Mouse (Mus musculus) embryonic facial prominence, embryonic 10.5 days (tissue): ENCODE measurements around the gene Pygb. TPM values are rescaled to one million over a fixed set of nuclear protein-coding genes. Genes with fewer than 3 reads are reported as not detected.

Experiments
- DNase-seq: peaks from one replicate; pipeline ENCODE4 v3.0.0-alpha.2; 2017; ENCODE audit warnings: low spot score
- H3K27ac ChIP-seq: fragments of 300-500 bp; sonication (generic); replicated peaks from 2 replicates; pipeline ENCODE4 v1.5.1; 2016; ENCODE audit warnings: mild to moderate bottlenecking
- H3K27me3 ChIP-seq: fragments of 300-500 bp; sonication (generic); replicated peaks from 2 replicates; pipeline ENCODE4 v1.6.1; 2016; ENCODE audit warnings: low read depth, mild to moderate bottlenecking; ENCODE audit not compliant: poor library complexity, severe bottlenecking
- H3K36me3 ChIP-seq: fragments of 300-500 bp; sonication (generic); replicated peaks from 2 replicates; pipeline ENCODE4 v1.6.1; 2016; ENCODE audit warnings: mild to moderate bottlenecking, moderate library complexity
- H3K4me1 ChIP-seq: fragments of 300-500 bp; sonication (generic); 2 replicates; pipeline ENCODE4 v1.6.1; 2016
- H3K4me3 ChIP-seq: fragments of 300-500 bp; sonication (generic); 2 replicates; pipeline ENCODE4 v1.5.1; 2016; ENCODE audit warnings: mild to moderate bottlenecking, moderate library complexity
- H3K9me3 ChIP-seq: fragments of 300-500 bp; sonication (generic); 2 replicates; pipeline ENCODE4 v1.6.1; 2016; ENCODE audit warnings: mild to moderate bottlenecking
- WGBS: fragments of 180-500 bp; shearing (Covaris S2); methylation state at CpG from one replicate; pipeline ENCODE4 v1.1.7; 2016; 5-methylcytosine and 5-hydroxymethylcytosine counted together
- polyA plus RNA-seq: library from polyadenylated mRNA; unstranded; fragments of >200 nt; fragmentation: Nextera tagmentation; extraction: Ambion mirVana; gene quantifications from 2 replicates; pipeline ENCODE4 v1.2.1, GENCODE M21; 2016

Pygb gene
- polyA plus RNA-seq, 1 experiment from 2014 or later, result 66.3 TPM

DNA sequence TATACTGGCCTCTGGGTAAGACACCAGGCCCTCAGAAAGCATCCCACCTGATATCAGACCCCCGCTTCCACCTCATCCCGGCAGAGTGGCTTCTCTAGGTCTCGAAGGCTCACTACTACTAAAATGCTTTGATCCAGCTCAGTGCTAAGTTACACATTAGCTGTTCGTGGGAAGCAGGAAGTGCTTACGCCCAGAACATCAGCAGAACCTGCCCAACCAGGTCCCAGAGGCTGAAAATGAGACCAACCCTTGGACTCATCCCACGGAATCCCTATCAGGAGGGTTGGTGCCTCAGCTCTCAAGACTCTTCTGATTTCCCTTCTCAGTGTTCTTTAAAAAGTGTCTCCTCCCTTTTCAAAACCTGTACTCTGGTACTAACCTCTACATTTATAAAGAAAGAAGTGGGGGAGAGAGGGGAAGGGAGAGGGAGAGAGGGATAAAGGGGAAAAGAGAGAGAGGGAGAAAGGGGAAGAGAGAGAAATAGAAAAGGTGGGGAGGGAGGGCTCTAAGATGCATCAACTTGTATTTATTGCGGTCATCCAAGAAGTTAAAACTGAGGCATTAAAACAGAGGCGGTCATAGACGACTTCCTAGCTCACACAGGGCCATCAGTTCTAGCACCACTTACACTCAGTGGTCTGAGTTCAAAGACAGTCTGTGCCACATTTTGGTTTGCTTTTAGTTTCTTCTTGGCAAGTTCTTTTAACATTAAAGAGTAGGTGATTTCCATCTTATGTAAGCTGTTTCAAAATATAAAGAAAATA is 72.4 kb downstream of the Pygb start:
- Histone ChIP-seq H3K36me3 (no peaks in the 10 kb centered on the region), H3K4me1 (no peaks in the 10 kb centered on the region), H3K27ac (no peak overlapping the region), H3K9me3 (no peaks in the 10 kb centered on the region), H3K4me3 (no peak overlapping the region), H3K27me3 (no peaks in the 10 kb centered on the region)
- DNase-seq, result peak; percentile 3
- 86% methylated on average over 9 of the region's 9 CpGs for WGBS

DNA sequence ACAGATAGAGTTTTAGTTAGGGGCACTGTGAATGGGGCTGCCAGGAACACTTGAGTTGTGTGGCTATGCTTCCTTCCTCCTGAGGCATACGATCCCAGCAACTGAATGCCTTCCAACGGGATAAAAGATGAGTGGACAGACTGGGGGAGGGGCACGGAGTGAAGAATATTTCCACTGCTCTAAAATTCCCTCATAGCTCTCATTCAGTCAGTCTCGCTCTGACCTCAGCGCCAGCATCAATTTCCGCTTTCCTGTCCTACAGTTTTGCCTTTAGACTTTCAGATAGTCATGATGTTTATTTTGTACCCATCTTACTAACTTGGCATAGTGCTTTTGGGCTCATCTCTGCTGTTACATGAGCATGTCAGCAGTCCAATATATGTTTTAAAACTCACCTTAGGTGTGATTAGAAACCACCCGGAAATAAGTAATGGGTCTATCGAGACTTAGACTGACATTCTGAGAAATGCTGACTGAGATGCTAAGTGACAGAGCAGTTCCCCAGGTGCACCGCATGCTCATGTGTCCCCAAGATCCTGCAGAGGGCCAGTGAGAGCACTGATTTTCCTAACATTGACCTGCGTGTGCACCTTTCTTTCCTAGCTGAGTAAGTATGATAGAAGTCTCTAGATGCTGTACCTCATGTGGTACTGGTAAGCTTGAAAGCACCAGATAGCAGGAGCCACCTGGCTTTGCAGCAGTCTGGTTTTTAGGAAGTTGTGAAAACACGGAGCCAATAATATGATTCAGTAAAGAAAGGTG is 73.4 kb downstream of the Pygb start:
- DNase-seq, result peak; percentile 5
- H3K27me3 ChIP-seq, result no peaks in the 10 kb centered on the region
- no peaks in the 10 kb centered on the region for H3K36me3 ChIP-seq
- H3K4me3 ChIP-seq, result no peak overlapping the region
- no peaks in the 10 kb centered on the region for H3K4me1 ChIP-seq
- no peak overlapping the region for H3K27ac ChIP-seq
- 81% methylated on average over 11 of the region's 11 CpGs for WGBS
- no peaks in the 10 kb centered on the region for H3K9me3 ChIP-seq

DNA sequence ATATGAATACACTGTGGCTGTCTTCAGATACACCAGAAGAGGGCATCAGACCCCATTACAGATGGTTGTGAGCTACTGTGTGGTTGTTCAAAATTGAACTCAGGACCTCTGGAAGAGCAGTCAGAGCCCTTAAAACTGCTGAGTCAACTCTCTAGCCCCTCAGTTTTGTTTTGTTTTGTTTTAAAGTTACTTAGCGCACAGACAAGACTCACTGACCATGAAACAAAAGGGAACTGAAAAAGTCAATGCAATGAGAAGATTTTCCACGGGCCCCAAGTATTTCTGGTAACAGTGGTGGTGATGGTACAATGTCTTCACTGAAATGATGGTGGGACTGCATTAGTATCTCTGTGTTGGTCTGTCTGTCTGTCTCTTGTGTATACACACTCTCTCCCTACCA is 74.6 kb downstream of the Pygb start:
- no peak overlapping the region for H3K4me3 ChIP-seq
- no peak overlapping the region for H3K27ac ChIP-seq
- H3K27me3 ChIP-seq, result no peaks in the 10 kb centered on the region
- no peaks in the 10 kb centered on the region for H3K36me3 ChIP-seq
- WGBS, result 93% methylated on average over 2 of the region's 2 CpGs
- H3K9me3 ChIP-seq, result peaks cover 5% of the 10 kb centered on the region; the same call in 1 of the 2 replicates
- DNase-seq, result no peak
- H3K4me1 ChIP-seq, result no peaks in the 10 kb centered on the region

DNA sequence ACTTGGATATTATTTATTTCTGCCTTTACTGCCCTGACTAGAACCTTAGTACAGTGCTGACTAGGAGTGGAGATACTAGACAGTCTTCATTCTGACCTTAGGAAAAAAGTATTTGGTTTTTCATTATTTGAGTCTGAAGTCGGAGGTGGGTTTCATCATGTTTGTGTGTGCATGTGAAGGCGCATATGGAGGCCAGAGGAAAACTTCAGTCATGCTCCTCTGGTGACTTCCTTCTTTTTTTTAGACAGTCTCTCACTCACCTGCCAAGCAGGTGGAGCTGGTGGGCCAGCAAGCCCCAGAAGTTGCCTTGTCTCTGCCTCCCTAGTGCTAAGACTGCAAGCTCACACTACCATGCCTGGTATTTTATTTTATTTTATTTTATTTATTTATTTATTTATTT is 80.5 kb downstream of the Pygb start:
- Histone ChIP-seq H3K4me1 (no peaks in the 10 kb centered on the region), H3K9me3 (peaks cover 5% of the 10 kb centered on the region; the same call in 1 of the 2 replicates), H3K36me3 (no peaks in the 10 kb centered on the region), H3K27me3 (no peaks in the 10 kb centered on the region), H3K27ac (no peak overlapping the region), H3K4me3 (no peak overlapping the region)
- no peak for DNase-seq
- WGBS, result 93% methylated on average over 2 of the region's 2 CpGs

DNA sequence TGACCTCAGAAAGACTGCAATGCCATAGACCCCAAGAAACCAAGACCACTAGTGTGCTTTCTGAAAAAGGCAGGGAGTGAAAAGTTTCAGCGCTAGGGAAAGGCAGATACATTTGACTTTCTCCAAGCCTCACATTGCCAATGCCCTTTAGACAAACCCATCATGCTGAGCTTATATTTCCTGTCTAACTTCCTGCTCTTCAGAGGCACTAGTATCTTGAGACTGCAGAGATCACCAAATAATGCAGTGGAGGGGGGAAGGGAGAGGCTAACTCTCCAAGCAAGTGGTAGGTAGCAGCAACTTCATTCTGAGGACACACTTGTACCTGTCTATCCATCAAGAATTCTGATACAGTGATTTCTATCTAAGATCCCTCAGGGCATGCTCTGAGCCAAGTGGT is 82.9 kb downstream of the Pygb start:
- DNase-seq, result no peak
- Histone ChIP-seq H3K4me3 (no peak overlapping the region), H3K9me3 (peaks cover 5% of the 10 kb centered on the region; the same call in 1 of the 2 replicates), H3K27ac (no peak overlapping the region), H3K27me3 (no peaks in the 10 kb centered on the region), H3K36me3 (no peaks in the 10 kb centered on the region), H3K4me1 (no peaks in the 10 kb centered on the region)
- 90% methylated on average over 1 of the region's 1 CpGs for WGBS

DNA sequence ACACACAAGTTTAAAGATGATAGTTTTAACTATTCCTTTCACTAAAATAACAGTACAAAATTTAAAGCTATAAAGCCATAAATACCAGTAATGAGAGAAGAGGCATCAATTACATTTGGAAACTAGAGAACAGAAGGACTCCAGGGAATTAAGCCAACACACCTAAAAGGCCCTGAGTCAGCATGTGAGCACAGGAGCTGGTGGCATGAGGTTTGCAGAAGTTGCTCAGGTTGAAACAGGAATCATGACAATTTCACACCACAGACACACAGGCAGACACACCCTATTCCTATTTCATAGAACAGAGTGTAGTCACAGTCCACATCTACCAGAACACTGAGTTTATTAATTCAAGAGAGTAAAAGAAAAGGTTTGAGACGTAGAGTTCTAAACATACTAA is 88.0 kb downstream of the Pygb start:
- Histone ChIP-seq H3K4me1 (no peaks in the 10 kb centered on the region), H3K4me3 (no peak overlapping the region), H3K27ac (no peak overlapping the region), H3K9me3 (no peaks in the 10 kb centered on the region), H3K27me3 (no peaks in the 10 kb centered on the region), H3K36me3 (peaks cover 7% of the 10 kb centered on the region)
- WGBS, result 87% methylated on average over 1 of the region's 1 CpGs
- DNase-seq, result no peak

DNA sequence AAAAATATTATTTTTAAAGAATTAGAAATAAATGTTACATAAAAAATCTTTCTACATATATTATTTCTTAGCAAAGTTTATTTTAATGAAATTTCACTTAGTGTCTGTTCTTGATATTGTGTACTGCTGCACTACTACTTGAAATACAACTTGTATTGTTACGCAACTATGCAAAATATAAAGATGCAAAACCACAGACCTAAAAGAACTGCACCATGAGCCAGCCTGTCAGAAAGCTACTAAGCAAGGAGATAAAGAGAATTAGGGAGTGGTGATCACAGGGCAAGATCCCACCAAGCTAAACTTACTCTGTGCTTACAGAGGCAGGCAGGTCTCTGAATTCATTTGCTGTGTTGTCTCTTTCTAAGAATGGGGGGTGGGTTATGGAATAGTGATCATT is 88.7 kb downstream of the Pygb start:
- no peak for DNase-seq
- H3K4me1 ChIP-seq, result no peaks in the 10 kb centered on the region
- H3K27ac ChIP-seq, result no peak overlapping the region
- H3K4me3 ChIP-seq, result no peak overlapping the region
- H3K27me3 ChIP-seq, result no peaks in the 10 kb centered on the region
- peaks cover 7% of the 10 kb centered on the region for H3K36me3 ChIP-seq
- WGBS, result 96% methylated on average over 1 of the region's 1 CpGs
- H3K9me3 ChIP-seq, result no peaks in the 10 kb centered on the region

DNA sequence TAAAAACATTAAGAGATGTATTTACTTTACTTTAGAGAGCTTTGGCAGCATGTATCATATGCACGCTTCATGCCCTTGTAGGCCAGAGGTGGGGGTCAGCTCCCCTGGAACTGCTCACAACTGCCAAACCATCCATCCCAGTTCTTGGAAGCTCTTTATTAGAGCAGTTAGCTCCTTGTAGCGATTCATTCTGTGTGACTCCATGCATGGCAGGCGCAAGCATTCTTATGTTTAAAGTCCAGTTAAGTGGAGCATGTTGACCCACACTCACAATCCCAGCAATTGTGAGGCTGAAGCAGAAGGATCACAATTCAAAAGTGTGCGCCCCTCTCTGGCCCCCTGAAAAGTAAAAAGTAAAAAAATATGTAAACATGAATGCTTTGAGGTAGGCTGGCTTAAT is 91.0 kb downstream of the Pygb start:
- H3K4me3 ChIP-seq, result no peak overlapping the region
- no peak overlapping the region for H3K27ac ChIP-seq
- no peaks in the 10 kb centered on the region for H3K9me3 ChIP-seq
- DNase-seq, result no peak
- WGBS, result 87% methylated on average over 4 of the region's 4 CpGs
- H3K36me3 ChIP-seq, result peaks cover 7% of the 10 kb centered on the region
- no peaks in the 10 kb centered on the region for H3K27me3 ChIP-seq
- H3K4me1 ChIP-seq, result no peaks in the 10 kb centered on the region

Other genes with a start within 250 kb of the Pygb start
- 0.20 TPM in 1 of 2 replicates, not detected in the other for gene Cst7, start 216.3 kb upstream of the Pygb start, polyA plus RNA-seq
- 27.9 and 31.5 TPM in 2 replicates for gene Apmap, start 178.2 kb upstream of the Pygb start, polyA plus RNA-seq
- gene Acss1, start 118.2 kb upstream of the Pygb start, polyA plus RNA-seq, result 7.8 and 9.3 TPM in 2 replicates
- 0.04 and 0.23 TPM in 2 replicates for gene Vsx1, start 97.4 kb upstream of the Pygb start, polyA plus RNA-seq
- 30.7 and 37.1 TPM in 2 replicates for gene Entpd6, start 37.7 kb upstream of the Pygb start, polyA plus RNA-seq
- 46.0 and 51.3 TPM in 2 replicates for gene Abhd12, start 118.0 kb downstream of the Pygb start, polyA plus RNA-seq
- 74.1 and 76.0 TPM in 2 replicates for gene Gins1, start 118.7 kb downstream of the Pygb start, polyA plus RNA-seq